Mouse (Mus musculus): ENCODE results near the gene Alg12.

DNA sequence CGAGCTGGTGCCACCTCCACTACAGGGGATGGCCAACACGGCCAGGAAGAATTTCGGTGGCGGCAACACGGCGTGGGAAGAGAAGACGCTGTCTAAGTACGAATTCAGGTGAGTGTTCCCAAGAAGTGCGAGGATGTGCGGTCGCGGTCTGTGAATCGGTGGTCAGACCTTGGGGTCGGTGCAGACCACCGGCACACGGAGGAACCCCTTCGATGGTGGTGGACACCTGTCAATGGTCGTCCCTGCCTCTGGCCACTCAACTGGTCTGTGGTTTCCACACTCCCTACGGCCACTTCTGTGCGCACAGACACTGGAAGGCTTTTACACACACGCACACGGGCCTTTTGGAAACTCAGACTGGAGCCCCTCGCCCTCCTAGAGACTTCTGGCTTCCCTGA lies 787 bp upstream of the Alg12 start:
- TF ChIP-seq CTCF (IDR thresholded peaks at IDR 0.05; ENCODE audit: control insufficient read depth, insufficient read depth, low read length) (no peak), POLR2A (IDR thresholded peaks at IDR 0.05; ENCODE audit: borderline replicate concordance, control insufficient read depth, low read depth, low read length) (no peak)
